Mouse (Mus musculus): ENCODE data around the gene Mcam. TPM values are rescaled to one million over a fixed set of nuclear protein-coding genes. Genes with fewer than 3 reads are reported as not detected.

The Mcam gene
- polyA plus RNA-seq, 1 experiment: 2.1 TPM

- H3K36me3 ChIP-seq (ENCODE audit: control insufficient read depth, insufficient read depth): no peaks in the 10 kb centered on the region
- H3ac ChIP-seq (ENCODE audit: control insufficient read depth, insufficient read length): no peak overlapping the region
- no peaks in the 10 kb centered on the region for H3K27me3 ChIP-seq (ENCODE audit: control insufficient read depth, insufficient read depth, insufficient read length)
- no peak overlapping the region for H3K4me2 ChIP-seq (ENCODE audit: low read depth)
- H3K79me2 ChIP-seq (ENCODE audit: control insufficient read depth, insufficient read depth): no peaks in the 10 kb centered on the region
- TF ChIP-seq MAX (IDR thresholded peaks at IDR 0.05; ENCODE audit: low read depth) (no peak), TCF12 (IDR thresholded peaks at IDR 0.05; ENCODE audit: insufficient read depth, poor library complexity, severe bottlenecking) (no peak), POLR2AphosphoS2 (IDR thresholded peaks at IDR 0.05; ENCODE audit: insufficient read length, low read depth) (no peak), USF1 (IDR thresholded peaks at IDR 0.05; ENCODE audit: low read depth) (no peak), REST (IDR thresholded peaks at IDR 0.05; ENCODE audit: insufficient read depth, insufficient read length) (no peak), SRF (IDR thresholded peaks at IDR 0.05; ENCODE audit: control insufficient read depth, insufficient read length, low read depth) (no peak), TCF3 (IDR thresholded peaks at IDR 0.05; ENCODE audit: insufficient read length, low read depth) (no peak), POLR2A (IDR thresholded peaks at IDR 0.05; ENCODE audit: insufficient read length, low read depth) (no peak), CEBPB (IDR thresholded peaks at IDR 0.05; ENCODE audit: insufficient read depth, poor library complexity, severe bottlenecking) (no peak), MYOG (IDR thresholded peaks at IDR 0.05; ENCODE audit: control insufficient read depth in 1 of 3, insufficient read depth in 1 of 3, insufficient read length in 2 of 3, low read depth in 2 of 3) (no peak), MYOD1 (IDR thresholded peaks at IDR 0.05; ENCODE audit: control insufficient read depth in 1 of 3, insufficient read length in 2 of 3, low read depth in 2 of 3) (no peak), E2F4 (IDR thresholded peaks at IDR 0.05; ENCODE audit: insufficient read depth) (no peak)
- no peak overlapping the region for H3K4me3 ChIP-seq
Observed at GRCm38 (mm10) chr9:44124317-44124716, 10.0 kb upstream of the Mcam start.

GRCm38 (mm10) chr9:44125026-44125425 lies 9.2 kb upstream of the Mcam start:
- H3K79me2 ChIP-seq (ENCODE audit: control insufficient read depth, insufficient read depth): no peaks in the 10 kb centered on the region
- H3K27me3 ChIP-seq (ENCODE audit: control insufficient read depth, insufficient read depth, insufficient read length): no peaks in the 10 kb centered on the region
- H3K36me3 ChIP-seq (ENCODE audit: control insufficient read depth, insufficient read depth): no peaks in the 10 kb centered on the region
- H3K4me3 ChIP-seq: no peak overlapping the region
- H3ac ChIP-seq (ENCODE audit: control insufficient read depth, insufficient read length): no peak overlapping the region
- no peak for TF ChIP-seq MYOG (IDR thresholded peaks at IDR 0.05; ENCODE audit: control insufficient read depth in 1 of 3, insufficient read depth in 1 of 3, insufficient read length in 2 of 3, low read depth in 2 of 3)
- TF ChIP-seq SRF (IDR thresholded peaks at IDR 0.05; ENCODE audit: control insufficient read depth, insufficient read length, low read depth): no peak
- TF ChIP-seq POLR2A (IDR thresholded peaks at IDR 0.05; ENCODE audit: insufficient read length, low read depth): no peak
- TF ChIP-seq E2F4 (IDR thresholded peaks at IDR 0.05; ENCODE audit: insufficient read depth): no peak
- no peak for TF ChIP-seq TCF3 (IDR thresholded peaks at IDR 0.05; ENCODE audit: insufficient read length, low read depth)
- no peak for TF ChIP-seq POLR2AphosphoS2 (IDR thresholded peaks at IDR 0.05; ENCODE audit: insufficient read length, low read depth)
- TF ChIP-seq MYOD1 (IDR thresholded peaks at IDR 0.05; ENCODE audit: control insufficient read depth in 1 of 3, insufficient read length in 2 of 3, low read depth in 2 of 3): no peak
- TF ChIP-seq MAX (IDR thresholded peaks at IDR 0.05; ENCODE audit: low read depth): no peak
- no peak for TF ChIP-seq CEBPB (IDR thresholded peaks at IDR 0.05; ENCODE audit: insufficient read depth, poor library complexity, severe bottlenecking)
- no peak for TF ChIP-seq USF1 (IDR thresholded peaks at IDR 0.05; ENCODE audit: low read depth)
- TF ChIP-seq REST (IDR thresholded peaks at IDR 0.05; ENCODE audit: insufficient read depth, insufficient read length): no peak
- no peak for TF ChIP-seq TCF12 (IDR thresholded peaks at IDR 0.05; ENCODE audit: insufficient read depth, poor library complexity, severe bottlenecking)
- H3K4me2 ChIP-seq (ENCODE audit: low read depth): no peak overlapping the region

GRCm38 (mm10) chr9:44125546-44126428 lies 8.5 kb upstream of the Mcam start:
- Histone ChIP-seq H3ac (ENCODE audit: control insufficient read depth, insufficient read length) (no peak overlapping the region), H3K4me3 (no peak overlapping the region)
- TF ChIP-seq REST (IDR thresholded peaks at IDR 0.05; ENCODE audit: insufficient read depth, insufficient read length) (no peak), MYOG (IDR thresholded peaks at IDR 0.05; ENCODE audit: control insufficient read depth in 1 of 3, insufficient read depth in 1 of 3, insufficient read length in 2 of 3, low read depth in 2 of 3) (peak in 2 of 3 experiments; percentile 39 to 63), MYOD1 (IDR thresholded peaks at IDR 0.05; ENCODE audit: control insufficient read depth in 1 of 3, insufficient read length in 2 of 3, low read depth in 2 of 3) (peak in 2 of 3 experiments; percentile 12 to 42), CEBPB (IDR thresholded peaks at IDR 0.05; ENCODE audit: insufficient read depth, poor library complexity, severe bottlenecking) (no peak), POLR2AphosphoS2 (IDR thresholded peaks at IDR 0.05; ENCODE audit: insufficient read length, low read depth) (no peak), POLR2A (IDR thresholded peaks at IDR 0.05; ENCODE audit: insufficient read length, low read depth) (no peak), SRF (IDR thresholded peaks at IDR 0.05; ENCODE audit: control insufficient read depth, insufficient read length, low read depth) (no peak), TCF3 (IDR thresholded peaks at IDR 0.05; ENCODE audit: insufficient read length, low read depth) (no peak), E2F4 (IDR thresholded peaks at IDR 0.05; ENCODE audit: insufficient read depth) (no peak)

GRCm38 (mm10) chr9:44126746-44127145 lies 7.5 kb upstream of the Mcam start:
- no peak overlapping the region for H3ac ChIP-seq (ENCODE audit: control insufficient read depth, insufficient read length)
- no peak overlapping the region for H3K4me3 ChIP-seq
- H3K27me3 ChIP-seq (ENCODE audit: control insufficient read depth, insufficient read depth, insufficient read length): no peaks in the 10 kb centered on the region
- no peaks in the 10 kb centered on the region for H3K36me3 ChIP-seq (ENCODE audit: control insufficient read depth, insufficient read depth)
- no peaks in the 10 kb centered on the region for H3K79me2 ChIP-seq (ENCODE audit: control insufficient read depth, insufficient read depth)
- no peak for TF ChIP-seq MYOG (IDR thresholded peaks at IDR 0.05; ENCODE audit: control insufficient read depth in 1 of 3, insufficient read depth in 1 of 3, insufficient read length in 2 of 3, low read depth in 2 of 3)
- TF ChIP-seq USF1 (IDR thresholded peaks at IDR 0.05; ENCODE audit: low read depth): no peak
- TF ChIP-seq MYOD1 (IDR thresholded peaks at IDR 0.05; ENCODE audit: control insufficient read depth in 1 of 3, insufficient read length in 2 of 3, low read depth in 2 of 3): no peak
- TF ChIP-seq CEBPB (IDR thresholded peaks at IDR 0.05; ENCODE audit: insufficient read depth, poor library complexity, severe bottlenecking): no peak
- no peak for TF ChIP-seq E2F4 (IDR thresholded peaks at IDR 0.05; ENCODE audit: insufficient read depth)
- no peak for TF ChIP-seq SRF (IDR thresholded peaks at IDR 0.05; ENCODE audit: control insufficient read depth, insufficient read length, low read depth)
- TF ChIP-seq REST (IDR thresholded peaks at IDR 0.05; ENCODE audit: insufficient read depth, insufficient read length): no peak
- TF ChIP-seq TCF3 (IDR thresholded peaks at IDR 0.05; ENCODE audit: insufficient read length, low read depth): no peak
- peak overlapping the region; percentile 78 for H3K4me2 ChIP-seq (ENCODE audit: low read depth)

More at GRCm38 (mm10) chr9:44125546-44126428, 8.5 kb upstream of the Mcam start:
- no peaks in the 10 kb centered on the region for H3K79me2 ChIP-seq (ENCODE audit: control insufficient read depth, insufficient read depth)
- no peaks in the 10 kb centered on the region for H3K36me3 ChIP-seq (ENCODE audit: control insufficient read depth, insufficient read depth)
- peak overlapping the region; percentile 78 for H3K4me2 ChIP-seq (ENCODE audit: low read depth)
- no peaks in the 10 kb centered on the region for H3K27me3 ChIP-seq (ENCODE audit: control insufficient read depth, insufficient read depth, insufficient read length)

Data from myocyte (in vitro differentiated cells).